Mouse (Mus musculus) E14TG2a.4 (cell line): ENCODE measurements around the gene Slc22a22.
"Not testable (repeated sequence)": the region's sequence is repeated elsewhere in the genome, so short reads cannot be mapped to it uniquely, and the experiment has no call there.

Experiments
- H3K27me3 ChIP-seq: 2 replicates; pipeline ENCODE4 v1.6.1; 2014; ENCODE audit warnings: low read length, control low read depth; ENCODE audit not compliant: insufficient read depth
- H3K36me3 ChIP-seq: 2 replicates; pipeline ENCODE4 v1.6.1; 2014; ENCODE audit warnings: low read length, control low read depth; ENCODE audit not compliant: insufficient read depth
- H3K4me1 ChIP-seq: replicated peaks from 2 replicates; pipeline ENCODE4 v1.6.1; 2014; ENCODE audit warnings: low read depth, low read length, control low read depth
- H3K4me3 ChIP-seq: replicated peaks from 2 replicates; pipeline ENCODE4 v1.5.1; 2014; ENCODE audit warnings: mild to moderate bottlenecking, low read length
- H3K9me3 ChIP-seq: 2 replicates; pipeline ENCODE4 v1.6.1; 2014; ENCODE audit warnings: low read length, control low read depth
- CTCF ChIP-seq: conservative IDR thresholded peaks from 2 replicates; pipeline ENCODE4 v1.5.1; 2014; ENCODE audit warnings: low read length
- NANOG ChIP-seq: IDR thresholded peaks from 2 replicates; pipeline ENCODE4 v1.6.1; 2014; ENCODE audit warnings: borderline replicate concordance, low read length, mixed read lengths
- POU5F1 ChIP-seq: IDR thresholded peaks from 2 replicates; pipeline ENCODE4 v1.6.1; 2014; ENCODE audit warnings: low read length, borderline replicate concordance

Gene Slc22a22

DNA sequence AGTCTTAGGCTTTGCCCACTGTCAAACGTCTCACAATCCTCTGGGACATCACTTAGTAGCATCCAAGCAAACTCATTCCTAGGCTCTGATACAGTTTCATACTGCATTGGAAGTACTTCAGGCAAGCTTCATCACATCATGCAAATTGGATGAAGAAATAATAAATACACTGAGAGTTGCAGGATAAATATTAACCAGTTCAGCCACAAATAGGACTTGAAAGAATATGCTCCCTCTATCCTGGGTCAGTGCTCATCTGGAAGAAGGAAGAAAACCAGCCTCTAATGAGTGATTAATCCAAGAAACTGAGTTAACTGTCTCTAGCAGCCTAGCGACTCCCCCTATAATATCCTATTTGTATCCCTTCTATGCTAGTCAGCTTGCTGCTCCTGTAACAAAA, 146.1 kb downstream of the Slc22a22 start:
- H3K9me3 ChIP-seq: no peaks in the 10 kb centered on the region
- TF ChIP-seq POU5F1 (no peak), NANOG (no peak), CTCF (no peak)
- H3K4me3 ChIP-seq: no peak overlapping the region
- no peaks in the 10 kb centered on the region for H3K27me3 ChIP-seq
- H3K4me1 ChIP-seq: no peaks in the 10 kb centered on the region
- no peaks in the 10 kb centered on the region for H3K36me3 ChIP-seq

DNA sequence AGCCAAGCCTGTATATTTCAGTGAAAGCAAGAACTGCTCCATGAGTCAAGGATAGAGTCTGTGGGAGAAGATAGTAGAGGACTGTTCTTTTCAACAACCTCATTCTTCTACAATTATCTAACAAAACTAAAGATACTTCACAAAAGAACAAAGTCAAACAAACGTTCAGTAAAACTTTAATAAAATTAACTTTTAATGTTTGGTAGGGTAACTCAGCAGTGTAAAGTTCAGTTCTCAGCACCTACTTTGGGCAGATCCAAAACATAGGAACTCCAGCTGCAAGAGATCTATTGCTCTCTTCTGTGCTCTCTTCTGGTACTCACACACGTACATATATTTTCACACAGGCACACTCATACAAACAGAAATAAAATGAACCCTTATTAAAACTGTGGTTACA, 159.4 kb downstream of the Slc22a22 start:
- no peak overlapping the region for H3K4me3 ChIP-seq
- H3K9me3 ChIP-seq: no peaks in the 10 kb centered on the region
- no peaks in the 10 kb centered on the region for H3K27me3 ChIP-seq
- no peaks in the 10 kb centered on the region for H3K4me1 ChIP-seq
- TF ChIP-seq CTCF (no peak), POU5F1 (no peak), NANOG (no peak)
- H3K36me3 ChIP-seq: no peaks in the 10 kb centered on the region

DNA sequence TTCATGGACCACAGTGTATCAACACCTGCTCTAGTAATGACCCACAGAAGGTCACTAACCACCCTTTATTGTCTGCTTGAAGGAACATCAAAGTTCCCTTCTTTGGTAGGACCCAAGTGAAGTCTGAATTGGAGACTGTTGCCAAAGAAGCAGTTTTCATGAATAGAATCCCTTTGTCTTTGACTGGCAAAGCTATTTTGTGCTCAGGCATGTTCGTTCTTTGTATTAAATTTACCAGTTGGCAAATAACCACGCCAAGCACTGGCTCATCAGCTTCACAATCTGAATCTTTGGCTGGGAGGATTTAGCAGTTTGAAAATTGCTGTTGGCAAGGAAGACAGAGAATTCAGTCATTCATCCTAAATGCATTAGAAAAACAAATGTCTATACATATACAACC, 160.9 kb downstream of the Slc22a22 start:
- Histone ChIP-seq H3K4me1 (no peaks in the 10 kb centered on the region), H3K36me3 (no peaks in the 10 kb centered on the region), H3K27me3 (no peaks in the 10 kb centered on the region), H3K9me3 (no peaks in the 10 kb centered on the region), H3K4me3 (no peak overlapping the region)
- TF ChIP-seq POU5F1: no peak
- TF ChIP-seq NANOG: no peak
- TF ChIP-seq CTCF: no peak

DNA sequence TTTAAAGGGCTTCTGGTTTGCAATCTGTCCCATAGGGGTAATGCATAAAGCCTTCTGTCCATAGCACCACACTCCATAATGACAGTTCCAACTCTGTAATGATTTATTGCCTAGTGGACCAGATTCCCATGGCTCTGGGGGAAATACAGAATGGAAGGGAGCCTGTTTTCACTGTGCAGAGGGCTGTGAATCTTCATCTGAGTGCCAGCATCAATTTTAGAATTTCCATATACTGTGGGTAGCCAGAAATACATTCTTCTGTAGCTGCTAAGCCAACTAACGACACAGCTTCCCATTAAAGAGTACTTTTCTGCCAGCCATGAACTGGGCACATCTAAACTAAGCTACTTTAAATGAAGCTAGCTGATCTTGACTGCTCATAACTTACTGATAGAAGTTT, 174.7 kb downstream of the Slc22a22 start:
- H3K4me3 ChIP-seq: no peak overlapping the region
- TF ChIP-seq NANOG (no peak), CTCF (no peak), POU5F1 (no peak)
- no peaks in the 10 kb centered on the region for H3K36me3 ChIP-seq
- no peaks in the 10 kb centered on the region for H3K27me3 ChIP-seq
- no peaks in the 10 kb centered on the region for H3K9me3 ChIP-seq
- no peaks in the 10 kb centered on the region for H3K4me1 ChIP-seq

DNA sequence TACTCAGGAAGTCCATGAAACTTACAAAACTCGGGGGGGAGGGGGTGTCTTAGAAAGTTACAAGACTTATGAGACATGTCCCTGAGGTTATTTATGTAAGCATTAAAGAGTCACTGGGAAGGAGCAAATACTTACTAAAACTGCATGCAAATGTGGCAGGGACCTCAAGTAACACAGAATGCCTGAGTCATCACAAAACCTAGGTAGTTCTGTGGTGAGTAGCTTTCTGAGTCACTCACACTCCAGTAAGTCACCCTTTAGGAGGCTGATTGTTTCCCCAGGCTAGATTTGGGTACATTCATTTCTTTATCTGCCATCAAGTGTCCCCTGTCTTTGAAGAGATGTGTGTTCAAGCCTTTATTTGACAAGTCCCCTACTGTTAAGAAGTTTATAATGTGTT, 198.9 kb downstream of the Slc22a22 start:
- Histone ChIP-seq H3K27me3 (no peaks in the 10 kb centered on the region), H3K4me3 (no peak overlapping the region), H3K9me3 (peaks cover 7% of the 10 kb centered on the region), H3K4me1 (no peaks in the 10 kb centered on the region), H3K36me3 (no peaks in the 10 kb centered on the region)
- TF ChIP-seq POU5F1: no peak
- TF ChIP-seq CTCF: no peak
- no peak for TF ChIP-seq NANOG

DNA sequence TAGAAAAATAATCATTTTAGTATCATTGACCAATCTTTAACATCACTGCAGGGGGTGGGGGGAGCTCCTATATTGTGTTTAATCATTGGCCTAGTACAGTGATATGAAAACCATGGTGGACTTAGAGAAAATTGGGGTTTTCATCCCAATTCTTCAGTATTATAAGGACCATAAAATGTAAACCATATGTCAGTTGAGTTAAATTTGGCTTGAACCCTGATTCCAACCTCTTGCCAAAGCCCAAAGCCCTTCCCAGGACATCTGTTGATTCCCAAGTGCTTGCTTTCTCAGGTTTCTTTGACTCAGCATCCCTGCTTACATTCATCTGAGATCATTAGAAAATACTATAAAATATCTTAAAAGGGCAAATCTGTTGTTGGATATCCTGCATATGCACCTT, 201.0 kb downstream of the Slc22a22 start:
- H3K27me3 ChIP-seq: no peaks in the 10 kb centered on the region
- TF ChIP-seq NANOG (no peak), POU5F1 (no peak), CTCF (no peak)
- no peak overlapping the region for H3K4me3 ChIP-seq
- no peaks in the 10 kb centered on the region for H3K36me3 ChIP-seq
- H3K4me1 ChIP-seq: no peaks in the 10 kb centered on the region
- peaks cover 7% of the 10 kb centered on the region for H3K9me3 ChIP-seq

DNA sequence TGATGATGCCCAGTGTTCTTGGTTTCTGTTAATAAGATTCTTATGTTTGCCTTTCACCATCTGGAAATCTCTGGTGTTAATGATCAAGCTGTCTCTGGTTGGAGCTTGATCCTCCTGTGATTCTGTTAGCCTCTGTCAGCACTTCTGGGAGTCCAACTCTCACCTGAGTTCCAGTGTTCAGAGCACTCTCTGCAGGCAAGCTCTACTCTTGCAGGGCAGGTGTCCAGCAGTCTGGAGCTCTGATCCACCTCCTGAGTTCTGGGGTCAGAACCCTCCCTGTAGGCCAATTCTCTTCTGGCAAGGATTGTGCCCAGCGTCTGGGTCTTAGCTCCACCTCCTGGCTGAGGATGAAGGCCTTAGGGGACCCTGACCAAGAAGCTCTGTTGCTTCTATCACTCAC, 237.4 kb downstream of the Slc22a22 start:
- H3K4me1 ChIP-seq, H3K36me3 ChIP-seq, H3K4me3 ChIP-seq, H3K27me3 ChIP-seq: not testable (repeated sequence)
- H3K9me3 ChIP-seq: peaks cover 15% of the 10 kb centered on the region

DNA sequence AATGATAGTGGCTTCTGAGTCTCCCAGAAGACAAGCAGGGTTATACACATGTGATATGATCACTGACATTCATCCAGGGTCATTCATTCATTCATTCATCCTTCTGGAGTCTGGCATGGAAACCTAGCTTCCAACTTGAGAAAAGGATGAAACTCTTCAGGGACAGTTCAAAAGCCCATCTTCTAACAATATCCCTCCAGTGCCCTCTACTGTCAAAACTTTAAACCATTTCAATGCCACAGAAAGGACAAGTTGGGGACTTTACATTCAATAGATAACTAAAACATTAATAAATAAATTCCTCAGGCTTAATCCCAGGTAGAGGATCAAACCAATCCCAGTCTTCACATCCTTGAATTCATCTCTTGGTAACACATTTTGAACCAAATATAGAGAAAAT, 247.0 kb downstream of the Slc22a22 start:
- no peaks in the 10 kb centered on the region for H3K36me3 ChIP-seq
- H3K4me1 ChIP-seq: no peaks in the 10 kb centered on the region
- no peaks in the 10 kb centered on the region for H3K27me3 ChIP-seq
- H3K9me3 ChIP-seq: no peaks in the 10 kb centered on the region
- no peak overlapping the region for H3K4me3 ChIP-seq
- TF ChIP-seq NANOG (no peak), CTCF (no peak), POU5F1 (no peak)

DNA sequence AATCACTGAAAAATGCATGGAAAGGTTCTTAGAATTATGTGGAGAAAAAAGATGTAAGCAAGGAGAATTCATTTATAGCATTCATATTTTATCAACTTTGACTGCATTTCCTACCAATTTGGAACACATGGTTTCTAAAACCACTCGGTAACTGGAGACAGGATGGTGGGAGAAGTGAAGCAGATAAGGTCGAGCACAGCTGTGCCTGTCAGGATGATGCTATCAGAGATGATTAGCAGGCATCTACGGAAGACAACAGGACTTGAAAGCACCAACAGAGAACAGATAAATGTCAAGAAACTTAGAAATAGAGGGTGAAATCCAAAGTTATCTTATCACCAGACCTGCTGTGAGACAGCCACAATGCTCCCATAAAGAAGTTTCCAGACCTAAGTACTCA, 272.1 kb downstream of the Slc22a22 start:
- TF ChIP-seq NANOG (no peak), CTCF (no peak), POU5F1 (no peak)
- H3K27me3 ChIP-seq: no peaks in the 10 kb centered on the region
- no peaks in the 10 kb centered on the region for H3K4me1 ChIP-seq
- H3K9me3 ChIP-seq: no peaks in the 10 kb centered on the region
- no peaks in the 10 kb centered on the region for H3K36me3 ChIP-seq
- no peak overlapping the region for H3K4me3 ChIP-seq
